ENCODE assay signal across 8 mouse cellular contexts in the genomic region with DNA sequence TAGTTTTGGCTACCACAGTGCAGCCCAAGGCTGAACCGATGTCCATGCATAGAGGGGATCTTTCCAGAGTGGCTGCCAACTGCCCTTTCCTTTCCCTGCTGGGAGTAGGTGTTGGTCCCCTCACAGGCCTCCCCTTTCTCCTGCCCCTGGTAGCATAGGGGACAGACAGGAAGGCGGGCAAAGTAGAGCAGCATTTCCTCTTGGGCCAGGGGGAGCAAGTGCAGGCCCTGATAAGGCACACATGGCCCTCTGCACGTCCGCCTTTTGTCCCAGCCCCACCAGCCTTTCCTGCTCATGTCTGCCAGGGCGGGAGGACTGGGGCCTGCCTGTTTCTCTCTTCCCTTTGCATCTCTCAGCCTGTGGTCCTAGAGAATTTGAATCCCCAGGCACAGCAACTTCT. TPM values are rescaled to one million over a fixed set of nuclear protein-coding genes. Genes with fewer than 3 reads are reported as not detected.
A peak's percentile ranks its signal among the peaks of the same experiment; 100 is the strongest.
DNase-seq lines count a peak whose midpoint lies in the region; ATAC-seq and TF ChIP-seq lines count a peak whose summit lies in the region.

No protein-coding gene starts in this region.

- 0 out of 2 replicates have a peak overlapping the region, but pooled peaks have one; percentile 21 for H3K9ac ChIP-seq in embryonic facial prominence, embryonic 13.5 days
- no peak overlapping the region for H3K9ac ChIP-seq in intestine, postnatal 0 days (ENCODE audit: low read depth, low read length)
- no peak overlapping the region for H3K9ac ChIP-seq in liver, postnatal 0 days (replicated peaks)

- H3K36me3 ChIP-seq in embryonic facial prominence, embryonic 13.5 days: no peaks in the 10 kb centered on the region
- no peaks in the 10 kb centered on the region for H3K36me3 ChIP-seq in intestine, postnatal 0 days (ENCODE audit: control insufficient read depth, insufficient read depth)
- H3K36me3 ChIP-seq in liver, postnatal 0 days (replicated peaks; ENCODE audit: insufficient read depth, low read length): no peaks in the 10 kb centered on the region

- peak; percentile 69 for DNase-seq in adrenal gland, adult 2 months
- DNase-seq in adrenal gland, postnatal 4 days (ENCODE audit: low spot score in 2 of 2): no peak
- DNase-seq in liver, postnatal 0 days: no peak
- no peak for DNase-seq in layer of hippocampus, postnatal 14 days (ENCODE audit: low spot score in 2 of 2)
- no peak for DNase-seq in ovary, postnatal 10 days (ENCODE audit: low spot score)
- DNase-seq in thymus, postnatal 10 days (ENCODE audit: low spot score in 2 of 2): no peak

- H3K4me2 ChIP-seq in embryonic facial prominence, embryonic 13.5 days: no peak overlapping the region
- H3K4me2 ChIP-seq in intestine, postnatal 0 days (replicated peaks; ENCODE audit: low read depth): no peak overlapping the region
- H3K4me2 ChIP-seq in liver, postnatal 0 days (ENCODE audit: low read depth, low read length): 0 out of 2 replicates have a peak overlapping the region, but pooled peaks have one; percentile 18

- TF ChIP-seq CTCF in intestine, postnatal 0 days (IDR thresholded peaks at IDR 0.05; ENCODE audit: low read depth): no peak
- no peak for TF ChIP-seq CTCF in liver, postnatal 0 days (IDR thresholded peaks at IDR 0.05; ENCODE audit: low read depth)

- no peaks in the 10 kb centered on the region for H3K9me3 ChIP-seq in embryonic facial prominence, embryonic 13.5 days
- H3K9me3 ChIP-seq in intestine, postnatal 0 days (ENCODE audit: control insufficient read depth): no peaks in the 10 kb centered on the region
- no peaks in the 10 kb centered on the region for H3K9me3 ChIP-seq in liver, postnatal 0 days (ENCODE audit: low read length)

- TF ChIP-seq EP300 in liver, postnatal 0 days (IDR thresholded peaks at IDR 0.05; ENCODE audit: low read depth): peak; percentile 53

- no peaks in the 10 kb centered on the region for H3K27me3 ChIP-seq in embryonic facial prominence, embryonic 13.5 days
- H3K27me3 ChIP-seq in intestine, postnatal 0 days (replicated peaks; ENCODE audit: control insufficient read depth, insufficient read depth, low read length): no peaks in the 10 kb centered on the region
- no peaks in the 10 kb centered on the region for H3K27me3 ChIP-seq in liver, postnatal 0 days (ENCODE audit: insufficient read depth, low read length)

- WGBS in embryonic facial prominence, embryonic 13.5 days: 74% methylated on average over 5 of the region's 5 CpGs
- 58% methylated on average over 5 of the region's 5 CpGs for WGBS in intestine, postnatal 0 days
- 28% methylated on average over 5 of the region's 5 CpGs for WGBS in liver, postnatal 0 days (ENCODE audit: insufficient replicate concordance)

- H3K27ac ChIP-seq in embryonic facial prominence, embryonic 13.5 days: peak overlapping the region; percentile 22; the same call in 1 of the 2 replicates
- H3K27ac ChIP-seq in intestine, postnatal 0 days (ENCODE audit: low read depth, low read length): peak overlapping the region; percentile 36; the same call in 1 of the 2 replicates
- H3K27ac ChIP-seq in liver, postnatal 0 days (ENCODE audit: low read depth): peak overlapping the region; percentile 70

- H3K4me1 ChIP-seq in embryonic facial prominence, embryonic 13.5 days: peaks cover 13% of the 10 kb centered on the region; the same call in 1 of the 2 replicates
- H3K4me1 ChIP-seq in intestine, postnatal 0 days (replicated peaks; ENCODE audit: control insufficient read depth, insufficient read depth, low read length): no peaks in the 10 kb centered on the region
- peaks cover 22% of the 10 kb centered on the region; the same call in 1 of the 2 replicates for H3K4me1 ChIP-seq in liver, postnatal 0 days (ENCODE audit: insufficient read depth)

- no peak overlapping the region for H3K4me3 ChIP-seq in embryonic facial prominence, embryonic 13.5 days
- no peak overlapping the region for H3K4me3 ChIP-seq in intestine, postnatal 0 days (ENCODE audit: low read depth, low read length)
- no peak overlapping the region for H3K4me3 ChIP-seq in liver, postnatal 0 days (ENCODE audit: low read depth, low read length)

- no peak for ATAC-seq in embryonic facial prominence, embryonic 13.5 days (ENCODE audit: insufficient number of reproducible peaks, insufficient read depth, low FRiP score, low TSS enrichment, low read depth)
- no peak for ATAC-seq in intestine, postnatal 0 days
- ATAC-seq in liver, postnatal 0 days: peak; percentile 56

RNA-seq across cellular contexts. Expression of gene Egfl7, which starts 8.0 kb away (rescaled TPM):
- 100 to 1,000 TPM in 1 of 2 experiments, 10 to 100 TPM in 1; 71.2 to 146 TPM for total RNA-seq in adrenal gland, adult 2 months (2021)
- 355 and 444 TPM in 2 replicates for polyA plus RNA-seq in adrenal gland, adult 2 months (2012; rRNA removed)
- total RNA-seq in adrenal gland, postnatal 4 days (2021): 100 to 1,000 TPM; 265 to 295 TPM
- 88.5 and 92.7 TPM in 2 replicates for polyA plus RNA-seq in embryonic facial prominence, embryonic 13.5 days (2015; fragmentation: Nextera tagmentation; extraction: Ambion mirVana)
- polyA plus RNA-seq in intestine, postnatal 0 days (2015; fragmentation: Nextera tagmentation; extraction: Ambion mirVana): 54.4 and 65.2 TPM in 2 replicates
- polyA plus RNA-seq in liver, postnatal 0 days (2015; fragmentation: Nextera tagmentation; extraction: Ambion mirVana): 49.6 and 53.0 TPM in 2 replicates
- 10 to 100 TPM; 80.2 to 84.1 TPM for total RNA-seq in layer of hippocampus, postnatal 14 days (2021)

RNA-seq across cellular contexts. Expression of gene Gm20532, which starts 14.6 kb away (rescaled TPM):
- not detected for total RNA-seq in adrenal gland, adult 2 months (2021)
- polyA plus RNA-seq in adrenal gland, adult 2 months (2012; rRNA removed): not detected in 2 replicates
- not detected for total RNA-seq in adrenal gland, postnatal 4 days (2021)
- not detected in 2 replicates for polyA plus RNA-seq in embryonic facial prominence, embryonic 13.5 days (2015; fragmentation: Nextera tagmentation; extraction: Ambion mirVana)
- not detected in 2 replicates for polyA plus RNA-seq in intestine, postnatal 0 days (2015; fragmentation: Nextera tagmentation; extraction: Ambion mirVana)
- polyA plus RNA-seq in liver, postnatal 0 days (2015; fragmentation: Nextera tagmentation; extraction: Ambion mirVana): not detected in 2 replicates
- not detected for total RNA-seq in layer of hippocampus, postnatal 14 days (2021)

RNA-seq across cellular contexts. Expression of gene Agpat2, which starts 32.4 kb away (rescaled TPM):
- 100 to 1,000 TPM; 469 to 591 TPM for total RNA-seq in adrenal gland, adult 2 months (2021)
- polyA plus RNA-seq in adrenal gland, adult 2 months (2012; rRNA removed): 584 and 714 TPM in 2 replicates
- total RNA-seq in adrenal gland, postnatal 4 days (2021): 100 to 1,000 TPM; 121 to 156 TPM
- 23.4 and 25.2 TPM in 2 replicates for polyA plus RNA-seq in embryonic facial prominence, embryonic 13.5 days (2015; fragmentation: Nextera tagmentation; extraction: Ambion mirVana)
- polyA plus RNA-seq in intestine, postnatal 0 days (2015; fragmentation: Nextera tagmentation; extraction: Ambion mirVana): 124 and 128 TPM in 2 replicates
- polyA plus RNA-seq in liver, postnatal 0 days (2015; fragmentation: Nextera tagmentation; extraction: Ambion mirVana): 215 and 221 TPM in 2 replicates
- 1 to 10 TPM; 1.2 to 1.9 TPM for total RNA-seq in layer of hippocampus, postnatal 14 days (2021)

RNA-seq across cellular contexts. Expression of gene Notch1, which starts 55.4 kb away (rescaled TPM):
- total RNA-seq in adrenal gland, adult 2 months (2021): 10 to 100 TPM; 17.6 to 21.1 TPM
- 37.1 and 49.2 TPM in 2 replicates for polyA plus RNA-seq in adrenal gland, adult 2 months (2012; rRNA removed)
- 10 to 100 TPM; 35.1 to 48.7 TPM for total RNA-seq in adrenal gland, postnatal 4 days (2021)
- 17.3 and 17.8 TPM in 2 replicates for polyA plus RNA-seq in embryonic facial prominence, embryonic 13.5 days (2015; fragmentation: Nextera tagmentation; extraction: Ambion mirVana)
- 3.6 and 3.7 TPM in 2 replicates for polyA plus RNA-seq in intestine, postnatal 0 days (2015; fragmentation: Nextera tagmentation; extraction: Ambion mirVana)
- polyA plus RNA-seq in liver, postnatal 0 days (2015; fragmentation: Nextera tagmentation; extraction: Ambion mirVana): 2.0 and 2.1 TPM in 2 replicates
- 10 to 100 TPM; 35.4 to 45.2 TPM for total RNA-seq in layer of hippocampus, postnatal 14 days (2021)

RNA-seq across cellular contexts. Expression of gene Fam69b, which starts 56.4 kb away (rescaled TPM):
- total RNA-seq in adrenal gland, adult 2 months (2021): 10 to 100 TPM in 1 of 2 experiments, 1 to 10 TPM in 1; 6.9 to 15.7 TPM
- polyA plus RNA-seq in adrenal gland, adult 2 months (2012; rRNA removed): 21.8 and 33.4 TPM in 2 replicates
- 10 to 100 TPM; 11.1 to 11.4 TPM for total RNA-seq in adrenal gland, postnatal 4 days (2021)
- 65.6 and 66.6 TPM in 2 replicates for polyA plus RNA-seq in embryonic facial prominence, embryonic 13.5 days (2015; fragmentation: Nextera tagmentation; extraction: Ambion mirVana)
- 6.8 and 6.9 TPM in 2 replicates for polyA plus RNA-seq in intestine, postnatal 0 days (2015; fragmentation: Nextera tagmentation; extraction: Ambion mirVana)
- 0.48 and 0.56 TPM in 2 replicates for polyA plus RNA-seq in liver, postnatal 0 days (2015; fragmentation: Nextera tagmentation; extraction: Ambion mirVana)
- 10 to 100 TPM; 73.3 to 76.4 TPM for total RNA-seq in layer of hippocampus, postnatal 14 days (2021)
